Mouse (Mus musculus) right cerebral cortex, adult 18-20 months (tissue): ENCODE results near the gene Vmn1r198.
"Not testable (repeated sequence)": the region's sequence is repeated elsewhere in the genome, so short reads cannot be mapped to it uniquely, and the experiment has no call there.

Experiments used
- DNase-seq: peaks from one replicate; pipeline ENCODE4 v3.0.0; 2022; ENCODE audit warnings: mixed read lengths

Vmn1r198 gene

DNA sequence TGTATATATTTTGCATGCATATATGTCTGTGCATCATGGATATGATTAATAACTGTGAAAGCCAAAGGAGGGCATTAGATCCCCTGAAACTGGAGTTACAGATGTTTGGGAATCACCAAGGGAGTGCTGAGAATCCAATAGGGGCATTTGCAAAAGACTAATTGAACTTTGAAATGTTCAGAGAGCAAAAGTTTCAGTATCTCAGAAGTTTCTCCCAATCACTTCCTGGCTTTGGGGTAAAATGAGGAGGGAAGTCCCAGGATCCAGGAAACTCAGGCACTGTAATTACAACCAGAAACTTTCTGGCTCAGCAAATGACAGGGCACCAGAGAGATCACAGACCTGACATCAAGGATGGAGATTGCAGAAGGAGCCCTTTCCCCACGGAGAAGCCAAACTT is at the start of gene Vmn1r198:
Gene Vmn1r198 (plus strand): TSS at position 301 of the 400 bp plus-strand sequence.
- DNase-seq = no peak

DNA sequence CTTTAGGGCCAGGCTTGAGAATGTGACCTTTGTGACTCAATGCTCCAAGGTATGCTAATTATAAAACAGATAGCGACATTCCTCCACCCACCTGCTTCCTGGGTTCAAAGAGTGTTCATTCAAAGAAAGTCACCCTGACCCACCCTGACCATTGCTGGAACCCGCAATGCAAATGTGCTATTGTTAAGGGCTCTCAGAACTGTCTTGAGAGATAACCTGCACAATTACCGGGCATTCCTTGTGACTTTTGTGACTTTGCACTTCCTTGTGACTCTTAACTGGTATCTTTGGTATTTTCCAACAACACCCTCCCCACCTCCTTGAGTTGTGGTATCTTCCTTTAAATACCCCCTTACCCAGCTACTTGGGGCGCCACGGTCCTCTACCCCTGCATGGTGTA is 42.1 kb upstream of the Vmn1r198 start:
- DNase-seq = not testable (repeated sequence)

GRCm38 (mm10) chr13:22315361-22315760 is 34.8 kb upstream of the Vmn1r198 start:
- no peak for DNase-seq

DNA sequence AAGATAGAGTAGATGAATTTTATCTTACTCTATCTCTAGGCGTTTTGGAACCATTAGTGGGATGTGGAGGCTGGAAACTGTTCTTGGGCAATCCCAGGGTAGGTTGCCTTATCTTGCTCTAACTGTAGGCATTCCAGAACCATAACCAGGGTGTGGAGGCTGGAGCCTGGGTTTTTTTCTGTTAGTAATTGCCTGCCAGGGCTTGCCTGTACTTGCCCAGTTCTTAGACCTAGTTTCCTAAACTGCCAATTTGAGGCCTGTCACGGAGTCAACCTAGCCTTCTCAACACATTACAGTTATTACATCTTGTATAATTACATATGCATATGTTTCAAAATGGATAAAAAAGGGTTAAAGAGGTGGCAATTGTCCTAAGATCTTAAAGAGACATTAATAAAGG is 32.8 kb upstream of the Vmn1r198 start:
- no peak for DNase-seq

GRCm38 (mm10) chr13:22320091-22320490 is 30.1 kb upstream of the Vmn1r198 start:
- DNase-seq = no peak

- no peak for DNase-seq
Measured at GRCm38 (mm10) chr13:22324289-22324688, 25.9 kb upstream of the Vmn1r198 start, which contains the start of gene Vmn1r197. TSS of gene Vmn1r197 (plus strand) at chr13:22324589.

DNA sequence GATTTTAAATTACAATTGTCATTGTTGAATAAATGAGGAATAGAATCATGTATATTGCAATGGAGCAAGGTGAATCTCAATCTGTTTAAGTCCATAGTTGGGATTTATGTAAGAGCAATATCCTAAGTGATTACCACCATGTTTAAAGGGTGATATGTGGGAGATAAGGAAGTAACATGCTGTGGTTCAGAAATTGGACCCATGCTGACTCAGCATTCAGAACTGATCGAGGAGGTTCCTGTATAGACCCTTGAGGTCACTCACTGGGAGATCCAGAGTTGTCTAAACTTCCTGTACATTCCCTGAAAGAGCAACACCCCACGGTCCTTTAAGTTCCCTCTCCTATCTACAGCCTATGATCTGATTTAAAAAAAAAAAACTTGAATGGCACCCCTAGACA is 16.9 kb upstream of the Vmn1r198 start:
- no peak for DNase-seq

DNA sequence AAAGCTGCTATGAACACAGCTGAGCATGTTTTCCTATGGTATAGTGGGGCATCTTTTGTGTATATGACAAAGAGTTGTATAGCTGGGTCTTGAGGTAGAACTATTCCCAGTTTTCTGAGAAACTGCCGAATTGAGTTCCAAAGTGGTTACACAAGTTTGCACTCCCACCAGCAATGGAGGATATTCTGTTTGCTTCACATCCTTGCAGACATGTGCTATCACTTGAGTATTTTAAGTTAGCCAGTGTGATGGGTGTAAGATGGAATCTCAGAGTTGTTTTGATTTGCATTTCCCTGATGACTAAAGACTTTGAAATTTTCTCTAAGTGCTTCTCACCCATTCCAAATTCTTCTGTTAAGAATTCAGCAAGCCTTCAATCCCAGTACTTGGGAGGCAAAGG is 14.6 kb upstream of the Vmn1r198 start:
- no peak for DNase-seq

GRCm38 (mm10) chr13:22350813-22351212 is 649 bp downstream of the Vmn1r198 start:
- DNase-seq = no peak

DNA sequence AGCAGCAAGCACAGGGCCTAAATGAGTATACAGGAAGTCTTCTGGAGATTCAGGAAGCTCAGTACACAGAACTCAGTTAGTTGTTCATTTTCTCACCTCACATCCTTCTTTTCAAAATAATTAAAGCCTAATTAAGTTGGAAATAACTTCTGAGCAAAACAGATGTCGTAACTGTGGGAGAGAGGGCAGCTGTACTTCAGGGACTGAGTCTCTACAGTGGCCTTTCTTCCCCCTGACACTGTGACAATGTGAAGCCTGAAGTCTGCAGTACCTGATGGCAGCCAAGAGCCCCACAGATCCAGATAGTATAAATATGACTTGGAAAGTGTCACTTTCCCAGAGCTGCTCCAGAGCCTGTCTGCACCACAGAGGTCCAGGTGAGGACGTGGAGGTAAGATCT is 29.4 kb downstream of the Vmn1r198 start, which contains the start of gene Vmn1r199:
Gene Vmn1r199 (plus strand): TSS at position 301 of the 400 bp plus-strand sequence.
- no peak for DNase-seq

GRCm38 (mm10) chr13:22381128-22381527 is 31.0 kb downstream of the Vmn1r198 start:
- DNase-seq = peak; percentile 46

GRCm38 (mm10) chr13:22383401-22383800 is 33.2 kb downstream of the Vmn1r198 start:
- DNase-seq = no peak

- no peak for DNase-seq
Measured at GRCm38 (mm10) chr13:22387050-22387449, 36.9 kb downstream of the Vmn1r198 start.

DNA sequence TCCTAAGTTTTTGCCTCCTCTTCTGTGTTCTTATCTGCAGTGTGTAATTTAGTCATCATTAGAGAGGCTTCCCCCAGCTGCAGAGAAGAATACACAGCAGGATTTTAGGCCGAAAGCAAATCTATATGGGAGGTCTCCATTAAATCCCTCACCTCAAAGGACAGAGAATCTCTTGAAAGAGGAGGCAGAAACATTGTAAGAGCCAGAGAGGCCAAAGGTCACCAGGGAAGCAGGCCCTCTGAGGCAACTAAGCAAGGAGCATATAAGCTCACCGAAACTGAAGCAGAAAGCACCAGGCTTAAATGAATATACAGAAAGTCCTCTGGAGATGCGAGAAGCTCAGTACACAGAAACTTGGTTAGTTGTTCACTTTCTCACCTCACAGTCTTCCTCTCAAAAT is 39.9 kb downstream of the Vmn1r198 start, which contains the start of gene Vmn1r200:
Gene Vmn1r200 (plus strand): TSS at position 301 of the 400 bp plus-strand sequence.
- DNase-seq = no peak

DNA sequence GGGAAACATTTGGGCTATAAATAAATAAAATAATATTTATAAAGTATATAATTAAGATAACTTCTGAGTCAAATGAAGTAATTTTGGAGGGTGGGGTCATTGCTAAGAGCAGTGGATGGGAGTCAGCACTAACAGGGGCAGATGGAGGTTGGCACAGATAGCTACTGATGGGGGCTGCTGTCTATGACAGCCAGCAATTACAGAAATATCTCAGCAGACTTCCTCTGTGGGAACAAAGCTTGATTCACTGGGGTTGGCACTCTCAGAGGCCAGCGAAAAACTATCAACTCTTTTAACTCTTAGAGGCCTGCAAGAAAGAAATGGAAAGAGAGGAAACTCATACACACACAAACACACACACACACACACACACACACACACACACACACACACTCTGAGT is 52.8 kb downstream of the Vmn1r198 start:
- no peak for DNase-seq
